Mouse (Mus musculus): ENCODE data around the gene Exosc8.

DNA sequence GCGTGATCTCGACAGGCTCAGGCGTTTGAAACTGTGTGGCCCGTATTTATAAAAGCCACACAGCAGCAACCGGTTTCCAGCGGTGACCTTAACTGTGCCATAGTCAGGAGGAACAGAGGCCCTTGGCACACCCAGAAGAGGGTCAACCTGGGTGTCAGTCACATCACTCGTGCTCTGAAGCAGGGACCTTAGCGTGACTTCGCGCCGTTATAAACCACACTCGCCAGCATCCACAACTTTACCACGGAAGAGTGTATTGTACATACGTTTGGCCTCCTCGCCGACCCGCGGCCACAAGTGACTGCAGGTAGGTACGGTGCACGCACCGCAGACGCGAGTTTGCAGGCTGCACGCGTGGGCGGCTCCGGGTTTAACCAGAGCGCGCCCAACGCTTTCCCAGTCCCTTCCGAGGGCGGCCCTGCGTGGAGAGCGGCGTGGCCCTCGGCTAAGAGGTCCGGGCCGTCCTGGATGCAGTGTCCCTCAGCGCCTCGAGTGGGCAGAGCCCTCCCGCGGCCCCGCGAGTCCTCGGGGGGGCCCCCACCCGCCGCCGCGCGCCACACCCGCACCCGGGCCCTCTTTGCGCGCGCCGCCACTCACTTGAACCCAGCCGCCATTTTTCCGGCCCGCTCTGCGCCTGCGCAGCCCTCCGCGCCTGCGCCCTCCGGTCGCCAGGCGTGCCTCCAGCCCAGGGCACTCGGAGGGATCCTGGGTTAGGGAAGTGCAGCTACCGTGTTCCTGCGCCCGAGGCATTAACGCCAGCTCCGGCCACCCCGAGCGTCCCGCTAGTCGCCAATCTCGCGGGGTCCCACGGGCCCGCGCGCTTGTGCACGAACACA lies 564 bp downstream of the Exosc8 start:
- peak; percentile 80 for TF ChIP-seq POLR2A (IDR thresholded peaks at IDR 0.05; ENCODE audit: insufficient read length, low read depth)
- no peak for TF ChIP-seq SRF (IDR thresholded peaks at IDR 0.05; ENCODE audit: control insufficient read depth, insufficient read length, low read depth)
- TF ChIP-seq E2F4 (IDR thresholded peaks at IDR 0.05; ENCODE audit: insufficient read depth) = peak; percentile 76
- TF ChIP-seq MYOD1 (IDR thresholded peaks at IDR 0.05; ENCODE audit: control insufficient read depth in 1 of 3, insufficient read length in 2 of 3, low read depth in 2 of 3) = no peak
- no peak for TF ChIP-seq USF1 (IDR thresholded peaks at IDR 0.05; ENCODE audit: low read depth)
- TF ChIP-seq TCF12 (IDR thresholded peaks at IDR 0.05; ENCODE audit: insufficient read depth, poor library complexity, severe bottlenecking) = no peak
